Mouse (Mus musculus): Measurements from ENCODE around the gene Gm11172.

GRCm38 (mm10) chr16:10790702-10791101 is 22.0 kb upstream of the Gm11172 start, which contains the start of gene Prm3:
- TF ChIP-seq CTCF (IDR thresholded peaks at IDR 0.05; ENCODE audit: control insufficient read depth, insufficient read depth, insufficient read length) (no peak), MYOG (IDR thresholded peaks at IDR 0.05; ENCODE audit: control insufficient read depth, extremely low read depth, insufficient read length) (no peak), USF1 (IDR thresholded peaks at IDR 0.05; ENCODE audit: low read depth) (no peak), MAX (IDR thresholded peaks at IDR 0.05) (no peak), CEBPB (IDR thresholded peaks at IDR 0.05; ENCODE audit: low read depth) (no peak), MYOD1 (IDR thresholded peaks at IDR 0.05; ENCODE audit: control insufficient read depth, insufficient read length, low read depth) (no peak), FOSL1 (IDR thresholded peaks at IDR 0.05; ENCODE audit: insufficient read depth, low read length, poor library complexity, severe bottlenecking) (no peak)
